Mouse (Mus musculus) ES-Bruce4 (cell line): ENCODE data around the gene Tmem88. TPM values are rescaled to one million over a fixed set of nuclear protein-coding genes. Genes with fewer than 3 reads are reported as not detected.

ENCODE experiments used
- H3K27ac ChIP-seq: 2 replicates; pipeline ENCODE4 v1.5.1; 2012; ENCODE audit warnings: low read length, inconsistent platforms; ENCODE audit not compliant: insufficient read depth
- H3K27me3 ChIP-seq: 2 replicates; pipeline ENCODE4 v1.6.1; 2012; ENCODE audit warnings: mild to moderate bottlenecking, low read length, inconsistent platforms; ENCODE audit not compliant: control insufficient read depth, poor library complexity, insufficient read depth, severe bottlenecking
- H3K36me3 ChIP-seq: 2 replicates; pipeline ENCODE4 v1.6.1; 2012; ENCODE audit warnings: inconsistent platforms, mild to moderate bottlenecking, low read length, moderate library complexity; ENCODE audit not compliant: control insufficient read depth, poor library complexity, insufficient read depth, severe bottlenecking
- H3K4me1 ChIP-seq: one replicate; pipeline ENCODE4 v1.8.1; 2011; ENCODE audit warnings: low read length; ENCODE audit not compliant: control insufficient read depth, insufficient read depth
- H3K4me3 ChIP-seq: 2 replicates; pipeline ENCODE4 v1.5.1; 2011; ENCODE audit warnings: low read depth, mild to moderate bottlenecking, low read length
- H3K9ac ChIP-seq: 2 replicates; pipeline ENCODE4 v1.6.1; 2012; ENCODE audit warnings: low read depth, mild to moderate bottlenecking, inconsistent platforms; ENCODE audit not compliant: poor library complexity, severe bottlenecking
- H3K9me3 ChIP-seq: replicated peaks from 2 replicates; pipeline ENCODE4 v1.6.1; 2012; ENCODE audit warnings: mild to moderate bottlenecking, low read length, inconsistent platforms; ENCODE audit not compliant: control insufficient read depth, poor library complexity, insufficient read depth, severe bottlenecking
- CTCF ChIP-seq: IDR thresholded peaks from one replicate; pipeline ENCODE4 v1.8.1; 2011; ENCODE audit warnings: low read depth, low read length
- EP300 ChIP-seq: IDR thresholded peaks from 2 replicates; pipeline ENCODE4 v1.6.1; 2011; ENCODE audit warnings: low read depth, low read length; ENCODE audit not compliant: insufficient read depth
- POLR2A ChIP-seq: IDR thresholded peaks from one replicate; pipeline ENCODE4 v1.8.1; 2011; ENCODE audit warnings: low read length; ENCODE audit not compliant: insufficient read depth
- polyA plus RNA-seq: library from polyadenylated mRNA; stranded (reverse); fragments of >200 nt; gene quantifications from 2 replicates; pipeline ENCODE4 v1.2.4, GENCODE M21; 2011; ENCODE audit warnings: low read depth; ENCODE audit not compliant: missing spikeins, insufficient read depth, insufficient read length

Gene Tmem88
- polyA plus RNA-seq, 1 experiment = 15.7 TPM

DNA sequence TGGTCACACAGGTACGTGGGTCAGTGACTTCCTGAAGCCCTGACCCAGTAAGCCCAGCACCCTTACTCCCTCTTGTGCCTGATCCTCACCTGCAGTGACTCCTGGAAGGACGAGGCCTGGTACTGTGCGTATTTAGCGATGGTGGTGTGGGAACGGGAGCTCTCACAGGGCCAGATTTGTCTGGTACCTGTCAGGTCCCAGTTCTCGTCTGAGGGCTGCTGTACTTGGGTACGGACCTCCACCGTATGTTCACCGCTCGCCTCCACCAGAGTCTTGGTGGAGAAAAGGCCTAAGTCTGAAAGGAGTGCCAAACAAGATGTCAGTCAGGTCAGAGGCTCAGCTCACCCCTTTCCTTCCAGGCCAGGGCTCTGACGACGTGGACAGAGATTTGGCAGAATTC is 4.0 kb upstream of the Tmem88 start:
- Histone ChIP-seq H3K36me3 (no peaks in the 10 kb centered on the region), H3K9ac (no peak overlapping the region), H3K27me3 (no peaks in the 10 kb centered on the region), H3K4me3 (no peak overlapping the region), H3K27ac (no peak overlapping the region), H3K9me3 (no peaks in the 10 kb centered on the region), H3K4me1 (no peaks in the 10 kb centered on the region)
- no peak for TF ChIP-seq EP300
- no peak for TF ChIP-seq CTCF
- TF ChIP-seq POLR2A = no peak

DNA sequence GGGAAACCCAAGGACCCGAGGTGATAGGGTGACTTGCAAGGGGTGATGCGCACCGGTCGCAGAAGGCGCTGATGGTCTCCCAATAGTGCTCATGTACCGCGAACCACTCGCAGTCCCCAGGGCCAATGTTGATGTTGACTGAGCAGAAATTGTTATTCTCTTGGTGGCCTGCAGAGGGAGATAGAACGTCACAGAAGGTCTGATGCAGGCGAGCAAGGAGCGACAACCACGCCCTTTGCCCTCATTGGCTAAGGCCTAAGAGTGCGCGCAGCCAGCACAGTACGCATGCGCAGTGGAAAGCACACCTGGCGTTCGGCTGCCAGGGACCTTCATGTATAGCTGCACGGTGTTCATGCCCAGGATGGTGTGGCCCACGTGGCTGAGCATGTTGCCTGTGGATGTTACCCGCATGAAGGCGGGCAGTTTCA is 3.2 kb upstream of the Tmem88 start:
- H3K9me3 ChIP-seq = no peaks in the 10 kb centered on the region
- H3K9ac ChIP-seq = no peak overlapping the region
- peak overlapping the region; percentile 25 for H3K4me3 ChIP-seq
- H3K27ac ChIP-seq = no peak overlapping the region
- TF ChIP-seq CTCF (peak; percentile 91), EP300 (peak; percentile 70; the same call in 1 of the 2 replicates), POLR2A (peak; percentile 89)
- H3K36me3 ChIP-seq = no peaks in the 10 kb centered on the region
- H3K27me3 ChIP-seq = no peaks in the 10 kb centered on the region
- H3K4me1 ChIP-seq = no peaks in the 10 kb centered on the region

DNA sequence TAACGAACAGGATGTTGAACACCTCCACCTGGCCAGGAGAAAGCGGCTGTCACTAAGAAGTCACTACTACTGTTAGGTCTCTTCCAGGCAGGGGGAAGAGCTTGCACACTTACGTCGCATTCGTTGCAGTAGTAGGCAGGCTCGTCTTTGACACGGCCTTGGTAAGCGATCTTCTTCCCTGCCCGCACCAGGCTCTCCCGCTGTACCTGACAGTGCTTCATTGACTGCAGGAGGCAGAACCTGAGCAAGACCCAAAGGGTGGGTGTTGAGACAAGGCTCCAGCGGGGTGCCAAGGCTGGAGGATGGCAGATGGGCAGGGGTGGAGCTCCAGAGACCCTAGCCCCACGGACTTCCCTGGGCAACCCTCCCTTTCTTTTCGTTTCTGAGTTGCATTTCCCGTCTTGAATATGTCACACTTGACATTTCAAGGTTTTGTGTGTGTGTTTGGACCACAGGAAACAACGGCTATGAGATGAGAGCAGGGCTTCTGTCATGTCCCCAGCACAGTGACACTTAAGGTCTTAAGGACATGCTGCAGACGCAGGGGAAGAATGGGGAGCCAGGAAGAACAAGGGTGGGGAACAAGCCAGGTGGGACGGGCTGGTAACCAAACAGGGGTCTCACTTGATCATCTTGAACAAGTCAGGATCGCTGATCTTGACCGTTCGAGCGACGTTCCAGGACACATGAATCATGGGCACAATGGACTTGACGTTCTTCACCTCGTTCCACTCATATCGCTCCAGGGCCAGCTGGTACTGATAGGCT is 2.2 kb upstream of the Tmem88 start:
- H3K4me1 ChIP-seq = no peaks in the 10 kb centered on the region
- H3K9ac ChIP-seq = no peak overlapping the region; the same call in 1 of the 2 replicates
- peak overlapping the region; percentile 41 for H3K4me3 ChIP-seq
- H3K27me3 ChIP-seq = no peaks in the 10 kb centered on the region
- no peaks in the 10 kb centered on the region for H3K36me3 ChIP-seq
- no peaks in the 10 kb centered on the region for H3K9me3 ChIP-seq
- H3K27ac ChIP-seq = no peak overlapping the region
- TF ChIP-seq EP300 (no peak), POLR2A (no peak), CTCF (no peak)

DNA sequence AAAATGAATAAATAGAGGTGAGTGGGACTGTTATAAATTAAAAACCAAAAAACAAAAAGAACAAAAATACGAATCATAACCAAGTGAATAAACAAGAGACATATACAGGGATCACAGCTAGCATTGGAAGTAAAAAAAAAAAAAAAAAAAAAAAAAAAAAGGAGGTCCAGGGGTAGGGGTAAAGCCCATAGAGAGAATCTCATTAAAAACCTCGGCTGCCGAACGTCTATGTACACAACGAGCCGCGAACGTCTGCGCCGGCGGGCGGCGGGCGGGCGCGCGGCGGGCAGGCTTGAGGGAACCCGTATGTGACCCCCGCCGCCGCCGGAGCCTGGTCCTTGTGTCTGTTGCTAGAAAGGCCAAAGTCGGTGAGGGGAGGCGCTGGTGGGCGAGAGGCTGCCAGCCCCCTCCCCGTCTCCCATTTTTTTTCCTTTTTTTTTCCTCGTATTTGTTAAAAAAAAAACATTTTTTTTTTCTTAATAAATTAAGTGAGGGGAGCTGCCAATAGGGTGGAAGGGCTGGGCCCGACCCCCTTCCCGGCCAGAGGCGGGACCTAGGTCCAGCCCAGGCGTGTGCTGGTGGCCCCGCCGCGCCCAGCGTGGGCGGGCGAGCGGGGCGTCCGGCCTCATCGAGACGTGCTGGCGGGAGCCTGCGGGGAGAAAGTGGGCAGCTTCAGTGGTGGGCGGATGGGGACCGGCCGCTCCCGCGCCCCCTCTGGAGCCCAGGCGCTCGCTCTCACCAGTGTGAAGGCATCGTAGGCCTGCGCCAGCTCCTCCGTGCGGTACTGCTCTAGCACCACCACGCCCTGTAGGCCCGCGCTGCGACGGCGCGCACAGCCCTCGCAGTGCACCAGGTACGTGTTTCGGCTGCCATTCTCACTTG is 1.4 kb upstream of the Tmem88 start:
- Histone ChIP-seq H3K27ac (no peak overlapping the region), H3K9ac (peak overlapping the region; percentile 65), H3K27me3 (no peaks in the 10 kb centered on the region), H3K9me3 (no peaks in the 10 kb centered on the region), H3K36me3 (no peaks in the 10 kb centered on the region), H3K4me1 (no peaks in the 10 kb centered on the region), H3K4me3 (peak overlapping the region; percentile 41)
- TF ChIP-seq POLR2A (no peak), CTCF (no peak), EP300 (no peak)

DNA sequence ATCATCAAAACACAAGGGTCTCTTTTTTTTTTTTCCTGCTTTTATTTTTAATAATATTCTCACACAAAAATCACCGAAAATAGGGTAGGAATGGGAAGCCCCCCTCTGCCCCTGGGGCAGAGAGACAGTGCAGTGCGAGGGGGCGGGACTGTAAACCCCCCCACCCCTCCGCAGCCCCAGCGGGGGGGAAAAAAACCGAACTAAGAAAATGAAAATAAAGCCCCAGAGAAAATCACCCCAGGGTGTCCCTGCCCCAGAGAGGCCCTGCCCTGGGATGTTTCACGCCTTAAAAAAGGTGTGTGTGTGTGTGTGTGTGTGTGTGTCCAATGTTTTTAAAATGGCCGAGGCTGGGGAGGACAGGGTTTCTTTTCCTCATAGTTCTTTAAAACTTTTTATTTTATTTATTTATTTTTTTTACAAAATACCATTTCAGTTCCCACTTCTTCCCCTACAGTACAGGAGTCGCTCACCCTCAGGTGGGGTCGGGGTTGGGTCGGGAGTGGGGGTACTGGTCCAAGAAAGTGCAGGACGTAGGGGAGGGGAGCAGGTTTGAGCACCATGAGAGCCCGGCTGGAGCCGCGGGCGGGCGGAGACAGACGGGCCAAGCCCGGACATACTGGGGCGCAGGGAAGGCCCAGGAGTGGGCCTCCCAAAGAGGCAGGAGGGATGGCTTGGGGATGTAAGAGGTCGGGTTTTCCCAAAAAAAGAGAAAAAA is 609 bp upstream of the Tmem88 start:
- Histone ChIP-seq H3K4me1 (no peaks in the 10 kb centered on the region), H3K36me3 (no peaks in the 10 kb centered on the region)

More for the DNA sequence above, 609 bp upstream of the Tmem88 start:
- H3K27ac ChIP-seq = no peak overlapping the region
- H3K9me3 ChIP-seq = no peaks in the 10 kb centered on the region
- H3K4me3 ChIP-seq = peak overlapping the region; percentile 70
- H3K27me3 ChIP-seq = no peaks in the 10 kb centered on the region
- no peak for TF ChIP-seq EP300
- no peak for TF ChIP-seq CTCF
- peak overlapping the region; percentile 65 for H3K9ac ChIP-seq
